Mouse (Mus musculus) intestine, embryonic 15.5 days (tissue): ENCODE results near the gene Xrcc4. TPM values are rescaled to one million over a fixed set of nuclear protein-coding genes. Genes with fewer than 3 reads are reported as not detected.

Experiments
- ATAC-seq: fragments of 200-750 bp; cut with Nextera tagmentation; 2 replicates; pipeline ENCODE4 v1.8.0; 2017; ENCODE audit warnings: moderate TSS enrichment, moderate library complexity
- H3K27ac ChIP-seq: fragments of 300-500 bp; sonication (generic); 2 replicates; pipeline ENCODE4 v1.5.1; 2015; ENCODE audit warnings: mild to moderate bottlenecking, inconsistent platforms
- H3K27me3 ChIP-seq: fragments of 300-500 bp; sonication (generic); replicated peaks from 2 replicates; pipeline ENCODE4 v1.6.1; 2015; ENCODE audit warnings: inconsistent platforms
- H3K36me3 ChIP-seq: fragments of 300-500 bp; sonication (generic); 2 replicates; pipeline ENCODE4 v1.6.1; 2015; ENCODE audit warnings: inconsistent platforms
- H3K4me1 ChIP-seq: fragments of 300-500 bp; sonication (generic); replicated peaks from 2 replicates; pipeline ENCODE4 v1.6.1; 2015; ENCODE audit warnings: inconsistent platforms
- H3K4me2 ChIP-seq: fragments of 300-500 bp; sonication (generic); replicated peaks from 2 replicates; pipeline ENCODE4 v1.6.1; 2015; ENCODE audit warnings: mild to moderate bottlenecking, inconsistent platforms
- H3K4me3 ChIP-seq: fragments of 300-500 bp; sonication (generic); replicated peaks from 2 replicates; pipeline ENCODE4 v1.5.1; 2015; ENCODE audit warnings: inconsistent platforms
- H3K9ac ChIP-seq: fragments of 300-500 bp; sonication (generic); 2 replicates; pipeline ENCODE4 v1.6.1; 2015; ENCODE audit warnings: inconsistent platforms
- H3K9me3 ChIP-seq: fragments of 300-500 bp; sonication (generic); 2 replicates; pipeline ENCODE4 v1.6.1; 2016; ENCODE audit warnings: inconsistent platforms
- WGBS: fragments of 180-500 bp; shearing (Covaris S2); methylation state at CpG from one replicate; pipeline ENCODE4 v1.1.7; 2015; 5-methylcytosine and 5-hydroxymethylcytosine counted together
- polyA plus RNA-seq: library from polyadenylated mRNA; unstranded; fragments of >200 nt; fragmentation: Nextera tagmentation; extraction: Ambion mirVana; gene quantifications from 2 replicates; pipeline ENCODE4 v1.2.1, GENCODE M21; 2015

Gene Xrcc4
- polyA plus RNA-seq, 1 experiment from 2014 or later: 15.2 TPM

DNA sequence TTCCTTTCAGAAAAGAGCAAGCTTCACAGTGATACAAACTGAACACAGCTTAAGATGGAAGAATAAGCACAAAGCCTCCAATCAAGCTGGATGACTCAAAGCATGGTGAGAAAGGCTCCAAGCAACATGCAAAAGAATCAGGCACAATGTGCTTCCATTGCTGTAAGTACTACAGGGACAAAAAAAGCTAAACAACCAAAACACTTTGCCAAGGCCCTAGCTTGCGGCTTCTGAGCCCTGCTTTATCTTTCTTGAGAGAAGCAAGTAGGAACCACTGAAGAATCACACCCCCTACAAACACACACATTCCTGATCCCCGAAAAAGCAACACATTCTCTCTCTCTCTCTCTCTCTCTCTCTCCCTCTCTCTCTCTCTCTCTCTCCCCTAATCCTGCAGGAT lies 56.9 kb downstream of the Xrcc4 start:
- Histone ChIP-seq H3K36me3 (no peaks in the 10 kb centered on the region), H3K9ac (no peak overlapping the region), H3K4me3 (no peak overlapping the region), H3K9me3 (no peaks in the 10 kb centered on the region), H3K27me3 (no peaks in the 10 kb centered on the region), H3K4me1 (no peaks in the 10 kb centered on the region), H3K27ac (no peak overlapping the region), H3K4me2 (no peak overlapping the region)
- 59% methylated on average over 2 of the region's 2 CpGs for WGBS
- no peak for ATAC-seq

GRCm38 (mm10) chr13:90030911-90031310 lies 58.5 kb downstream of the Xrcc4 start:
- Histone ChIP-seq H3K27ac (no peak overlapping the region), H3K36me3 (no peaks in the 10 kb centered on the region), H3K9ac (no peak overlapping the region), H3K4me1 (no peaks in the 10 kb centered on the region), H3K27me3 (no peaks in the 10 kb centered on the region), H3K9me3 (no peaks in the 10 kb centered on the region), H3K4me3 (no peak overlapping the region), H3K4me2 (no peak overlapping the region)
- no peak for ATAC-seq
- 60% methylated on average over 3 of the region's 3 CpGs for WGBS

- Histone ChIP-seq H3K27me3 (no peaks in the 10 kb centered on the region), H3K4me1 (0 out of 2 replicates have a peak, but pooled peaks cover 2% of the 10 kb centered on the region), H3K4me3 (no peak overlapping the region), H3K9me3 (no peaks in the 10 kb centered on the region), H3K27ac (no peak overlapping the region), H3K4me2 (no peak overlapping the region), H3K9ac (no peak overlapping the region), H3K36me3 (no peaks in the 10 kb centered on the region)
- 51% methylated on average over 3 of the region's 3 CpGs for WGBS
- no peak for ATAC-seq
Measured at GRCm38 (mm10) chr13:90012620-90013019, 76.8 kb downstream of the Xrcc4 start.

DNA sequence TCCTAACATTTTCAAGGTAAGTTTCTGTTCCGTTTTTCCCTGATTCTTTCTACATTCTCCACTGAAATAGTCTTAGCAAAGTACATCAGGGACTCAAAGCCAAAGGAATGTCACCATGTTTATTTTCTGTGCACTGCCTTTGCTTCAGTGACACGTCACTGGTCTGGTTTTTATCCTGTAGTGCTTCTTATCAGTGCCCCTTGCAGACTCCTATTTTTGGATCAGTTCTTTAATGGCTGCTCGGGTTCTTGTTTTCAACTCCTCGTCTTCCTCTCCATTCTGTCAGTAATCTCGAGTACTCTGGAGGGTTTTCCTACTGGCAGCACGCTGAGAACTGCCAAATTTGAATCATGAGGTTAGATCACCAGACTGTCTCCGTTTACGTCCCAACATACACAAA lies 77.2 kb downstream of the Xrcc4 start:
- H3K9me3 ChIP-seq: no peaks in the 10 kb centered on the region
- H3K36me3 ChIP-seq: no peaks in the 10 kb centered on the region
- no peaks in the 10 kb centered on the region for H3K27me3 ChIP-seq
- H3K4me2 ChIP-seq: no peak overlapping the region
- no peak overlapping the region for H3K4me3 ChIP-seq
- 54% methylated on average over 8 of the region's 8 CpGs for WGBS
- 0 out of 2 replicates have a peak, but pooled peaks cover 2% of the 10 kb centered on the region for H3K4me1 ChIP-seq
- no peak overlapping the region for H3K9ac ChIP-seq
- no peak overlapping the region for H3K27ac ChIP-seq
- ATAC-seq: no peak

GRCm38 (mm10) chr13:90011129-90011528 lies 78.3 kb downstream of the Xrcc4 start:
- Histone ChIP-seq H3K4me2 (no peak overlapping the region), H3K4me3 (no peak overlapping the region), H3K27me3 (no peaks in the 10 kb centered on the region), H3K36me3 (no peaks in the 10 kb centered on the region), H3K27ac (no peak overlapping the region), H3K9me3 (no peaks in the 10 kb centered on the region), H3K9ac (no peak overlapping the region), H3K4me1 (0 out of 2 replicates have a peak, but pooled peaks cover 2% of the 10 kb centered on the region)
- 65% methylated on average over 8 of the region's 8 CpGs for WGBS
- ATAC-seq: no peak

- H3K4me2 ChIP-seq: no peak overlapping the region
- H3K36me3 ChIP-seq: no peaks in the 10 kb centered on the region
- H3K4me1 ChIP-seq: 0 out of 2 replicates have a peak, but pooled peaks cover 2% of the 10 kb centered on the region
- ATAC-seq: no peak
- H3K27ac ChIP-seq: no peak overlapping the region
- no peak overlapping the region for H3K9ac ChIP-seq
- H3K9me3 ChIP-seq: no peaks in the 10 kb centered on the region
- no peak overlapping the region for H3K4me3 ChIP-seq
- no peaks in the 10 kb centered on the region for H3K27me3 ChIP-seq
Measured at GRCm38 (mm10) chr13:90009786-90010185, 79.6 kb downstream of the Xrcc4 start.

- Histone ChIP-seq H3K4me1 (no peaks in the 10 kb centered on the region), H3K4me3 (no peak overlapping the region), H3K4me2 (no peak overlapping the region), H3K27ac (no peak overlapping the region), H3K9me3 (no peaks in the 10 kb centered on the region), H3K36me3 (no peaks in the 10 kb centered on the region), H3K27me3 (no peaks in the 10 kb centered on the region), H3K9ac (no peak overlapping the region)
- WGBS: 93% methylated on average over 1 of the region's 1 CpGs
- ATAC-seq: no peak
Measured at GRCm38 (mm10) chr13:90005561-90005960, 83.8 kb downstream of the Xrcc4 start.

GRCm38 (mm10) chr13:89997531-89997930 lies 91.9 kb downstream of the Xrcc4 start:
- Histone ChIP-seq H3K9ac (no peak overlapping the region), H3K4me2 (no peak overlapping the region), H3K4me1 (no peaks in the 10 kb centered on the region), H3K9me3 (no peaks in the 10 kb centered on the region), H3K27me3 (no peaks in the 10 kb centered on the region), H3K27ac (no peak overlapping the region), H3K36me3 (no peaks in the 10 kb centered on the region), H3K4me3 (no peak overlapping the region)
- no peak for ATAC-seq

DNA sequence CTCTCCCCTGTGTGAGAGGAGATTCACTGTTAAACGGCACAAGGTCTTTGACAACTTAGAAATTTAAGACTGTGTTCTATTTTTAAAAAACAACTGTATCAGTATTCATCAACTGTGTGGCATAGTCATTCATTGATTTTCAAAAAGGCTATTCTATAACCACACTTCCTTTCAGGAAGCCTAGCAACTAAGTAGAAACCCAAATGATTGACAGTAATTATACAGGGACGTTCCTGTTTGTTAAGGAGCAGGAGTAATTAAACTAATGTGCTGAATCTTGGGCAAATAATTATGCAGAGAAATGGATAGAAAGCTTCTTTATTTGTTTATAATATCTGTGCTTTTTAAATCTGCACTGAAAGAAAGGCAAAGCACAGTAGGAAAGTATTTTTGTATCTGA lies 103.3 kb downstream of the Xrcc4 start:
- Histone ChIP-seq H3K9me3 (no peaks in the 10 kb centered on the region), H3K36me3 (no peaks in the 10 kb centered on the region), H3K9ac (no peak overlapping the region), H3K4me2 (no peak overlapping the region), H3K27me3 (no peaks in the 10 kb centered on the region), H3K4me3 (no peak overlapping the region), H3K4me1 (no peaks in the 10 kb centered on the region), H3K27ac (no peak overlapping the region)
- no peak for ATAC-seq
- 57% methylated on average over 2 of the region's 2 CpGs for WGBS

DNA sequence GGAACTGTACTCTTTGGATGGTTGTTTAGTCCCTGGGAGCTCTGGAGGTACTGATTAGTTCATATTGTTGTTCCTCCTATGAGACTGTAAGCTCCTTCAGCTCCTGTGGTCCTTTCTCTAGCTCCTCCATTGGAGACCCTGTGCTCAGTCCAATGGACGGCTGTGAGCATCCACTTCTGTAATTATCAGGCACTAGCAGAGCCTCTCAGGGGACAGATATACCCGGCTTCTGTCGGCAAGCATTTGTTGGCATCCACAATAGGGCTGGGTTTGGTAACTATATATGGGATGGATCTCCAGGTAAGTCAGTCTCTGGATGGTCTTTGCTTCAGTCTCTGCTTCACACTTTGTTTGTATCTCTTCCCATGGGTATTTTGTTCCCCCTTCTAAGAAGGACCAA lies 118.5 kb downstream of the Xrcc4 start:
- no peak overlapping the region for H3K27ac ChIP-seq
- no peak overlapping the region for H3K4me3 ChIP-seq
- H3K36me3 ChIP-seq: no peaks in the 10 kb centered on the region
- 89% methylated on average over 3 of the region's 3 CpGs for WGBS
- no peaks in the 10 kb centered on the region for H3K4me1 ChIP-seq
- no peak for ATAC-seq
- H3K9me3 ChIP-seq: no peaks in the 10 kb centered on the region
- H3K4me2 ChIP-seq: no peak overlapping the region
- no peak overlapping the region for H3K9ac ChIP-seq
- no peaks in the 10 kb centered on the region for H3K27me3 ChIP-seq

- H3K27ac ChIP-seq: no peak overlapping the region
- H3K4me1 ChIP-seq: no peaks in the 10 kb centered on the region
- H3K36me3 ChIP-seq: no peaks in the 10 kb centered on the region
- no peak overlapping the region for H3K4me3 ChIP-seq
- no peak for ATAC-seq
- no peak overlapping the region for H3K9ac ChIP-seq
- no peaks in the 10 kb centered on the region for H3K27me3 ChIP-seq
- H3K9me3 ChIP-seq: no peaks in the 10 kb centered on the region
- no peak overlapping the region for H3K4me2 ChIP-seq
Measured at GRCm38 (mm10) chr13:89968671-89969070, 120.7 kb downstream of the Xrcc4 start.

- no peaks in the 10 kb centered on the region for H3K4me1 ChIP-seq
- no peaks in the 10 kb centered on the region for H3K36me3 ChIP-seq
- no peak overlapping the region for H3K4me2 ChIP-seq
- WGBS: 49% methylated on average over 2 of the region's 2 CpGs
- H3K27ac ChIP-seq: no peak overlapping the region
- no peak overlapping the region for H3K4me3 ChIP-seq
- no peaks in the 10 kb centered on the region for H3K9me3 ChIP-seq
- H3K27me3 ChIP-seq: no peaks in the 10 kb centered on the region
- no peak for ATAC-seq
- H3K9ac ChIP-seq: no peak overlapping the region
Measured at GRCm38 (mm10) chr13:89944354-89944753, 145.1 kb downstream of the Xrcc4 start.

DNA sequence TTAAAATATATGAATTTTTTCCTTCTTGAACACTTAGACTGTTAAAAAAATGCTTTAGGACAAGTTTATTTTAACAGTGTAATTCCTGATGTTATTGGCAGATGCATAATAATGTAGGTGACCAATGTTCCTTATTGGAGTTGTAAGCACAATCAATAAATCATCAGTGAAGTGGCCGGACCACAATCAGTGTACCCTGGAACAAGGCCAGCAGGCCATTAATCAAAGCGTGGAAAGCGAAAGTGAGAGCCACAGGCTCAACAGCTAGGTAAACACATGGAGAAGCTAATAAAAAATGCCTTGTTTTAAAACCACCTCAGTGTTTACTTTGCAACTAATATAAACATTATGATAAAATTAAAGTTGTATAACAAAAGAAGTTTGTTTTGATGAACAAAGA lies 159.9 kb downstream of the Xrcc4 start:
- no peak overlapping the region for H3K4me2 ChIP-seq
- no peaks in the 10 kb centered on the region for H3K36me3 ChIP-seq
- no peaks in the 10 kb centered on the region for H3K27me3 ChIP-seq
- no peak overlapping the region for H3K9ac ChIP-seq
- ATAC-seq: 0 out of 2 replicates have a peak, but pooled peaks have one; percentile 43
- no peak overlapping the region for H3K27ac ChIP-seq
- no peak overlapping the region for H3K4me3 ChIP-seq
- no peaks in the 10 kb centered on the region for H3K4me1 ChIP-seq
- 15% methylated on average over 3 of the region's 3 CpGs for WGBS
- H3K9me3 ChIP-seq: no peaks in the 10 kb centered on the region
